Mouse (Mus musculus): ENCODE data around the gene Tjap1. TPM values are rescaled to one million over a fixed set of nuclear protein-coding genes. Genes with fewer than 3 reads are reported as not detected.

The Tjap1 gene
- polyA plus RNA-seq, 2 experiments, result 7.7 to 11.0 TPM

DNA sequence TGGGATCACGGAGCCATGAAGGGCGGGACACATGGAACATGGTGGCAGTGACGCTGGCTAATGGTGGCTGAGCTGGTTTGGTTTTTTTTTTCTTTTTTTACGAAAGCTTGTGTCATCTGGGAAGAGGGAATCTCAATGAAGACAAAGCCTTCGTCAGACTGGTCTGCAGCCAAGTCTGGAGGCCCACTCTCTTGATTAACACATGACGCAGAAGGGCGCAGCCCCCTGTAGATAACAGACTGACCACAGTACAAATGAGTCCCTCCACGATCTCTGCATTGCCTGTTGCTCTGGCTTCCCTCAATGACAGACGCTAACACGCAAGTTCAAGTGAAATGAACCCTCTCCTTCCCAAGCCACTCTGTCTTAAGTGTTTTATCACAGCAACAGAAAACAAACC, 7.3 kb downstream of the Tjap1 start:
- WGBS (ENCODE audit: insufficient replicate concordance), result 61% methylated on average over 10 of the region's 10 CpGs
- no peaks in the 10 kb centered on the region for H3K27me3 ChIP-seq (ENCODE audit: control insufficient read depth, insufficient read depth, low read length)
- H3K27ac ChIP-seq, result no peak overlapping the region
- peaks cover 3% of the 10 kb centered on the region; the same call in 1 of the 2 replicates for H3K36me3 ChIP-seq (replicated peaks; ENCODE audit: control insufficient read depth, insufficient read depth, low read depth)
- ATAC-seq (ENCODE audit: insufficient read depth) (no peak), DNase-seq (ENCODE audit: low read depth in 3 of 3, low spot score in 3 of 3) (no peak)
- no peak overlapping the region for H3K9ac ChIP-seq (replicated peaks)
- H3K4me2 ChIP-seq (ENCODE audit: low read depth), result no peak overlapping the region
- H3K4me3 ChIP-seq (ENCODE audit: insufficient read depth in 1 of 2, low read depth in 2 of 2, low read length in 2 of 2), result no peak overlapping the region
- H3K9me3 ChIP-seq (ENCODE audit: control insufficient read depth, low read length), result no peaks in the 10 kb centered on the region
- no peak for TF ChIP-seq CTCF (IDR thresholded peaks at IDR 0.05; ENCODE audit: low read depth)
- TF ChIP-seq EP300 (IDR thresholded peaks at IDR 0.05; ENCODE audit: low read depth), result no peak
- H3K4me1 ChIP-seq (replicated peaks; ENCODE audit: control insufficient read depth in 2 of 2, insufficient read depth in 2 of 2, low read length in 1 of 2), result no peaks in the 10 kb centered on the region

DNA sequence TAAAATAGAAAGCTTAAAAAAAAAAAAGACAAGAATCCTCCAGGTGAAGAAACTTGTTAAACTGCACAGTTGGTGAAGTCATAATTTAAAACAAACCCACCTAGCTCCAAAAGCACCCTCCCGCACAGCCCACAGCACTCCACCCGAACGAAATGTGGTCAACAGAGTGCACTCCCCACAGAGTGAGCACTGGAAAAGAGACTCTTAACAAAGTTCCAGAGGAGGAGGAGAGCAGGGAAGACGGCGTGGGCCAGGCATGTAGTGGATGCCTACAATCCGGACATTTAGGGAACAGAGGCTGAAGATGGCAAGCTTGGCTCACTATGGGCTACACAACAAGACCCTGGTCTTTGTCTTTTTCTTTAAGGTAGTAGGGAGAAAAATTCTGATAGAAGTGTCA, 7.8 kb downstream of the Tjap1 start:
- H3K4me2 ChIP-seq (ENCODE audit: low read depth), result no peak overlapping the region
- no peaks in the 10 kb centered on the region for H3K9me3 ChIP-seq (ENCODE audit: control insufficient read depth, low read length)
- no peak overlapping the region for H3K27ac ChIP-seq
- no peak overlapping the region for H3K9ac ChIP-seq (replicated peaks)
- no peak overlapping the region for H3K4me3 ChIP-seq (ENCODE audit: insufficient read depth in 1 of 2, low read depth in 2 of 2, low read length in 2 of 2)
- H3K4me1 ChIP-seq (replicated peaks; ENCODE audit: control insufficient read depth in 2 of 2, insufficient read depth in 2 of 2, low read length in 1 of 2), result no peaks in the 10 kb centered on the region
- no peaks in the 10 kb centered on the region for H3K27me3 ChIP-seq (ENCODE audit: control insufficient read depth, insufficient read depth, low read length)
- DNase-seq (ENCODE audit: low read depth in 3 of 3, low spot score in 3 of 3) (no peak), ATAC-seq (ENCODE audit: insufficient read depth) (no peak)
- WGBS (ENCODE audit: insufficient replicate concordance), result 87% methylated on average over 6 of the region's 6 CpGs
- TF ChIP-seq EP300 (IDR thresholded peaks at IDR 0.05; ENCODE audit: low read depth) (no peak), CTCF (IDR thresholded peaks at IDR 0.05; ENCODE audit: low read depth) (no peak)
- peaks cover 3% of the 10 kb centered on the region; the same call in 1 of the 2 replicates for H3K36me3 ChIP-seq (replicated peaks; ENCODE audit: control insufficient read depth, insufficient read depth, low read depth)

DNA sequence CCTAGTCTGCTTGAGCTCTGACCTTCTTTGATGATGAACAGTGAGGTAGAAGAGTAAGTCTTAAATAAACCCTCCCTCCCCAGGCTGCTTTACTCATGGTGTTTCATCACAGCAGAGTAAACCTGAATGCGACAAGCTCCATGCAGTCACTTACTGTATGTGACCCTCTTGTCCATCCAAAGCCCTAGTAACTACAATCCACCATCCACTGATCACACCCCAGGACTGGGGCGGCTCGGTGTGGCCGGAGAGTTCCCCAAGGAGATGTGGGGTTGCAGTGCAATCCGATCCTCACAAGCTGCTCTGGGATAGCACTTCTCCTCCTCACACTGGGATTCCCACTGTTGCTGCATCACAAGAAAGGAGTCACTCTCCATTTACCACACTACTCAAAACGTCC, 8.4 kb downstream of the Tjap1 start:
- Histone ChIP-seq H3K36me3 (replicated peaks; ENCODE audit: control insufficient read depth, insufficient read depth, low read depth) (peaks cover 3% of the 10 kb centered on the region; the same call in 1 of the 2 replicates), H3K27me3 (ENCODE audit: control insufficient read depth, insufficient read depth, low read length) (no peaks in the 10 kb centered on the region), H3K4me1 (replicated peaks; ENCODE audit: control insufficient read depth in 2 of 2, insufficient read depth in 2 of 2, low read length in 1 of 2) (no peaks in the 10 kb centered on the region), H3K9me3 (ENCODE audit: control insufficient read depth, low read length) (no peaks in the 10 kb centered on the region), H3K4me3 (ENCODE audit: insufficient read depth in 1 of 2, low read depth in 2 of 2, low read length in 2 of 2) (no peak overlapping the region), H3K9ac (replicated peaks) (no peak overlapping the region), H3K27ac (no peak overlapping the region), H3K4me2 (ENCODE audit: low read depth) (no peak overlapping the region)
- TF ChIP-seq EP300 (IDR thresholded peaks at IDR 0.05; ENCODE audit: low read depth) (no peak), CTCF (IDR thresholded peaks at IDR 0.05; ENCODE audit: low read depth) (no peak)
- no peak for ATAC-seq (ENCODE audit: insufficient read depth)
- 75% methylated on average over 6 of the region's 6 CpGs for WGBS (ENCODE audit: insufficient replicate concordance)
- no peak for DNase-seq (ENCODE audit: low read depth in 3 of 3, low spot score in 3 of 3)

DNA sequence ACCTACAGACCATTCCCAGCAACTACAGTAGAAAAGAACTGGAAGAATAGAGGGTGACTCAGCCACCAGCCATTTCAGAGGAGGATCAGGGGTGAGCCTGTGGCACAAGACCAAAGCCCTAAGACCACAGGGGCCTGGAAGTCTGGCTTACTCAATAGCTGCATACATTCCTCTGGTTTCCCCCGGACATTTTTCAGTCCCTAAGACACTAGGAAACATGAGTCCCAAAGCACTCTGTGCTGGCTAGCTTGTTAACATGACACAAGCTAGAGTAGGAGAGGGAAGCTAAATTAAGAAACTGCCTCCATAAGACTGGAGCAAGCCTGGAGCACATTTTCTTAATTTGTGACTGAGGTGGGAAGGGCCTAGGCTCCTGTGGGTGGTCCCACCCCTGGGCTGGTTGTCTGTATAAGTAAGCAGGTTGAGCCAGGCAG, 9.0 kb downstream of the Tjap1 start:
- WGBS (ENCODE audit: insufficient replicate concordance), result 63% methylated on average over 1 of the region's 1 CpGs
- no peak overlapping the region for H3K27ac ChIP-seq
- DNase-seq (ENCODE audit: low read depth in 3 of 3, low spot score in 3 of 3), result no peak
- H3K9ac ChIP-seq (replicated peaks), result no peak overlapping the region
- no peak for ATAC-seq (ENCODE audit: insufficient read depth)
- no peaks in the 10 kb centered on the region for H3K27me3 ChIP-seq (ENCODE audit: control insufficient read depth, insufficient read depth, low read length)
- no peaks in the 10 kb centered on the region for H3K9me3 ChIP-seq (ENCODE audit: control insufficient read depth, low read length)
- H3K4me3 ChIP-seq (ENCODE audit: insufficient read depth in 1 of 2, low read depth in 2 of 2, low read length in 2 of 2), result no peak overlapping the region
- no peak overlapping the region for H3K4me2 ChIP-seq (ENCODE audit: low read depth)
- H3K36me3 ChIP-seq (replicated peaks; ENCODE audit: control insufficient read depth, insufficient read depth, low read depth), result peaks cover 3% of the 10 kb centered on the region; the same call in 1 of the 2 replicates
- TF ChIP-seq EP300 (IDR thresholded peaks at IDR 0.05; ENCODE audit: low read depth) (no peak), CTCF (IDR thresholded peaks at IDR 0.05; ENCODE audit: low read depth) (no peak)
- H3K4me1 ChIP-seq (replicated peaks; ENCODE audit: control insufficient read depth in 2 of 2, insufficient read depth in 2 of 2, low read length in 1 of 2), result no peaks in the 10 kb centered on the region

DNA sequence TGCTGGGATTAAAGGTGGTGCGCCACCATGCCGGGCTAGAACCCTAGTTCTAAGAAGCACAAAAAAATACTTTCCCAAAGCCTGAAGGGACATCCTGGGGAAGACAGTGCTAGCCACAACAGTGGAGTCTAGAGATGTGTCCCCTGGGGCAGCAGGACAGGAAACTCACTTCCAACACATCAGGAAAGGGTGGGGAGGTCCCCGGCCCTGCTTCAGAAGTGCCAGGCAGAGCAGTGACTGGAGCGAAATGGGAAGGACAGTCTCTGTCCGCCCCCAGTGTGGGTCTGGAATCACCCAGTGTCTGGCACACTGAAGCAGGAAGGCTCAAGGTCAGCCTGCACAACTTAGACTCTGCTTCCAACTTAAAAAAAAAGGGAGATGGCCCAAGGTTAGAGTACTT, 10.2 kb downstream of the Tjap1 start:
- H3K9ac ChIP-seq (replicated peaks), result no peak overlapping the region
- no peak overlapping the region for H3K27ac ChIP-seq
- WGBS (ENCODE audit: insufficient replicate concordance), result 80% methylated on average over 5 of the region's 5 CpGs
- TF ChIP-seq EP300 (IDR thresholded peaks at IDR 0.05; ENCODE audit: low read depth) (no peak), CTCF (IDR thresholded peaks at IDR 0.05; ENCODE audit: low read depth) (no peak)
- H3K27me3 ChIP-seq (ENCODE audit: control insufficient read depth, insufficient read depth, low read length), result no peaks in the 10 kb centered on the region
- no peaks in the 10 kb centered on the region for H3K4me1 ChIP-seq (replicated peaks; ENCODE audit: control insufficient read depth in 2 of 2, insufficient read depth in 2 of 2, low read length in 1 of 2)
- no peak overlapping the region for H3K4me2 ChIP-seq (ENCODE audit: low read depth)
- no peaks in the 10 kb centered on the region; the same call in 1 of the 2 replicates for H3K36me3 ChIP-seq (replicated peaks; ENCODE audit: control insufficient read depth, insufficient read depth, low read depth)
- DNase-seq (ENCODE audit: low read depth in 3 of 3, low spot score in 3 of 3) (no peak), ATAC-seq (ENCODE audit: insufficient read depth) (no peak)
- no peak overlapping the region for H3K4me3 ChIP-seq (ENCODE audit: insufficient read depth in 1 of 2, low read depth in 2 of 2, low read length in 2 of 2)
- H3K9me3 ChIP-seq (ENCODE audit: control insufficient read depth, low read length), result no peaks in the 10 kb centered on the region

Measured in liver, embryonic 14.5 days (tissue).